ENCODE assay signal across 8 mouse cellular contexts in the genomic region with DNA sequence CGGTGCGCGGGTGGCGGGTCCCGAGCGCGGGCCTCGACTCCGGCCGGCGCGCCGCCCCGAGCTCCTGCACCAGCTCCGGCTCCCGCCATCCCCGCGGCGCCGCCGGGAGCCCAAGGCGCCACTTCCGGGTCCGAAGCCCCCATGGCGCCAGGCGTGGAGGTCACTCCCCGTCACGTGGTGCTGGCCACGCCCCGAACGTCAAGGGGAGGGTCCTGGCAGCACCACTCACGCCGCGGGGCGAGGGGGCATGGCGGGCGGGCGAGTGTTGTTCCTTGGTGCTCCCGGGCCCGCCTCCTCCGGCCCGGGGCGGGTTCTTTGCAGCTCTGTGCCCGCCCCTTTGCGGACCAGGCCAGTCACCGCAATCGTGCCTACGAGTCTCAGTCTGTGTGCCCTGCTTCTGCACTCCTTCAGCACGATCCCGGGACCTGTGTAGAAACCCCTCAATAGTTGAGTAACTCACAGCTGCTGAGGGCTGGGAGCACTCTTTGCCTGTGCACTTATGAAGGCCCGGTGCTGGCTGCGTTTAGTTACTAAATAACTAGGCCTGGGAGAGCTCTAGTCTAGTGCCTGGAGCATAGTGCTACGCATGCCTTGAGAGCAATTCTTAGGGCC. TPM values are rescaled to one million over a fixed set of nuclear protein-coding genes. Genes with fewer than 3 reads are reported as not detected.
DNase-seq lines count a peak whose midpoint lies in the region; ATAC-seq lines count a peak whose summit lies in the region.

A gene (minus strand): TSS at position 290 of the 612 bp plus-strand sequence.

- peak; percentile 90 for ATAC-seq in inflammation-experienced regulatory T-cells, adult 6 months
- ATAC-seq in megakaryocyte-erythroid progenitor cell, adult 5-6 weeks (replicated peaks; ENCODE audit: low FRiP score, low TSS enrichment, poor library complexity, severe bottlenecking): peak; percentile 99

- DNase-seq in adipocyte (ENCODE audit: low spot score): peak; percentile 96
- peak; percentile 100 for DNase-seq in embryo, embryonic 10 days (ENCODE audit: low spot score)
- peak; percentile 99 for DNase-seq in gastrocnemius, postnatal 14 days
- DNase-seq in left cerebral cortex, postnatal 10 days (ENCODE audit: extremely low spot score in 1 of 2, low spot score in 2 of 2): peak; percentile 93 to 99
- peak; percentile 98 for DNase-seq in right cerebral cortex, postnatal 25 days
- peak; percentile 99 to 100 for DNase-seq in urinary bladder, postnatal 4 days (ENCODE audit: low spot score in 2 of 2)

- intact Hi-C loops in gastrocnemius, postnatal 14 days (cut with DNase I; ENCODE audit: low total_unique reads): no loop called here
- intact Hi-C loops in left cerebral cortex, postnatal 10 days (cut with DNase I): loop anchor here (10.0 kb wide), 1 partner anchor 83 kb away; a partner anchor contains a TSS

RNA-seq across cellular contexts. Expression of the gene that starts here (rescaled TPM):
- total RNA-seq in gastrocnemius, postnatal 14 days (2021): 100 to 1,000 TPM; 141 to 160 TPM
- 10 to 100 TPM; 13.4 to 15.9 (median 13.4) TPM for polyA plus RNA-seq in inflammation-experienced regulatory T-cells, adult 6 months (2017; shearing (Covaris generic))
- total RNA-seq in left cerebral cortex, postnatal 10 days (2021): 100 to 1,000 TPM; 493 to 499 TPM
- 86.6 and 105 TPM in 2 replicates for total RNA-seq in megakaryocyte-erythroid progenitor cell, adult 5-6 weeks (2014; fragmentation: Nextera tagmentation)
- total RNA-seq in megakaryocyte-erythroid progenitor cell, adult 5-6 weeks (2017): 31.9 and 32.4 TPM in 2 replicates

Comparison
In these comparisons a context has a peak if more than half of its experiments do, and no peak if none do; other contexts are left out.
1. Peak in every context shown above with its lines: DNase-seq and ATAC-seq.